Mouse (Mus musculus): ENCODE data around the gene Reps2.

Gene Reps2

GRCm38 (mm10) chrX:162589173-162589805, 54.2 kb downstream of the Reps2 start:
- DNase-seq: peak in 1 of 2 experiments; percentile 27

GRCm38 (mm10) chrX:162584349-162584748, 59.1 kb downstream of the Reps2 start:
- no peak for DNase-seq

GRCm38 (mm10) chrX:162580521-162580920, 62.9 kb downstream of the Reps2 start:
- DNase-seq: no peak

GRCm38 (mm10) chrX:162568439-162568838, 75.0 kb downstream of the Reps2 start:
- no peak for DNase-seq

- no peak for DNase-seq
Measured at GRCm38 (mm10) chrX:162565501-162565900, 77.9 kb downstream of the Reps2 start.

- no peak for DNase-seq
Measured at GRCm38 (mm10) chrX:162556459-162556841, 87.0 kb downstream of the Reps2 start.

- DNase-seq: no peak
Measured at GRCm38 (mm10) chrX:162555729-162556458, 87.6 kb downstream of the Reps2 start.

- DNase-seq: peak; percentile 42 to 49
Measured at GRCm38 (mm10) chrX:162554513-162554912, 88.9 kb downstream of the Reps2 start.

GRCm38 (mm10) chrX:162552383-162552782, 91.1 kb downstream of the Reps2 start:
- DNase-seq: no peak

- no peak for DNase-seq
Measured at GRCm38 (mm10) chrX:162545037-162545436, 98.4 kb downstream of the Reps2 start.

GRCm38 (mm10) chrX:162542576-162543227, 100.7 kb downstream of the Reps2 start:
- DNase-seq: peak in 1 of 2 experiments; percentile 30

GRCm38 (mm10) chrX:162541961-162542360, 101.5 kb downstream of the Reps2 start:
- DNase-seq: no peak

- DNase-seq: no peak
Measured at GRCm38 (mm10) chrX:162531016-162531415, 112.4 kb downstream of the Reps2 start.

- DNase-seq: peak; percentile 69 to 71
Measured at GRCm38 (mm10) chrX:162527240-162527639, 116.2 kb downstream of the Reps2 start.

- DNase-seq: no peak
Measured at GRCm38 (mm10) chrX:162521831-162522514, 121.5 kb downstream of the Reps2 start.

GRCm38 (mm10) chrX:162521197-162521596, 122.3 kb downstream of the Reps2 start:
- no peak for DNase-seq

GRCm38 (mm10) chrX:162520374-162520773, 123.1 kb downstream of the Reps2 start:
- no peak for DNase-seq

- no peak for DNase-seq
Measured at GRCm38 (mm10) chrX:162510426-162510980, 132.9 kb downstream of the Reps2 start.

- DNase-seq: no peak
Measured at GRCm38 (mm10) chrX:162505186-162505585, 138.3 kb downstream of the Reps2 start.

GRCm38 (mm10) chrX:162503436-162503835, 140.0 kb downstream of the Reps2 start:
- DNase-seq: peak in 1 of 2 experiments; percentile 10

- no peak for DNase-seq
Measured at GRCm38 (mm10) chrX:162500962-162501361, 142.5 kb downstream of the Reps2 start.

GRCm38 (mm10) chrX:162496485-162496884, 147.0 kb downstream of the Reps2 start:
- DNase-seq: no peak

- no peak for DNase-seq
Measured at GRCm38 (mm10) chrX:162488630-162489029, 154.8 kb downstream of the Reps2 start.

Data from cerebellum, adult 18-20 months (tissue).